Mouse (Mus musculus) limb, embryonic 11.5 days (tissue): ENCODE measurements around the gene Eif4g2. TPM values are rescaled to one million over a fixed set of nuclear protein-coding genes. Genes with fewer than 3 reads are reported as not detected.

Experiments
- ATAC-seq: fragments of 200-750 bp; cut with Nextera tagmentation; 2 replicates; pipeline ENCODE4 v1.8.0; 2017; ENCODE audit warnings: low read depth; ENCODE audit not compliant: insufficient number of reproducible peaks, low FRiP score, low TSS enrichment
- DNase-seq: peaks from one replicate; pipeline ENCODE4 v3.0.0-alpha.2; 2015; ENCODE audit warnings: low spot score
- H3K27ac ChIP-seq: fragments of 300-500 bp; sonication (generic); replicated peaks from 2 replicates; pipeline ENCODE4 v1.5.1; 2014; ENCODE audit warnings: low read depth, mild to moderate bottlenecking, low read length
- H3K27me3 ChIP-seq: fragments of 300-500 bp; sonication (generic); 2 replicates; pipeline ENCODE4 v1.6.1; 2014; ENCODE audit warnings: mild to moderate bottlenecking, low read length, mixed read lengths; ENCODE audit not compliant: control insufficient read depth, insufficient read depth
- H3K36me3 ChIP-seq: fragments of 300-500 bp; sonication (generic); 2 replicates; pipeline ENCODE4 v1.6.1; 2014; ENCODE audit warnings: mild to moderate bottlenecking, low read length, moderate library complexity, mixed read lengths; ENCODE audit not compliant: control insufficient read depth, insufficient read depth
- H3K4me1 ChIP-seq: fragments of 300-500 bp; sonication (generic); 2 replicates; pipeline ENCODE4 v1.6.1; 2014; ENCODE audit warnings: low read length, mixed read lengths; ENCODE audit not compliant: control insufficient read depth, insufficient read depth
- H3K4me2 ChIP-seq: fragments of 300-500 bp; sonication (generic); 2 replicates; pipeline ENCODE4 v1.6.1; 2014; ENCODE audit warnings: low read depth, mild to moderate bottlenecking, moderate library complexity; ENCODE audit not compliant: severe bottlenecking
- H3K4me3 ChIP-seq: fragments of 300-500 bp; sonication (generic); 2 replicates; pipeline ENCODE4 v1.5.1; 2014; ENCODE audit warnings: low read depth, low read length
- H3K9ac ChIP-seq: fragments of 300-500 bp; sonication (generic); 2 replicates; pipeline ENCODE4 v1.6.1; 2014; ENCODE audit warnings: mild to moderate bottlenecking, low read length
- H3K9me3 ChIP-seq: fragments of 300-500 bp; sonication (generic); 2 replicates; pipeline ENCODE4 v1.6.1; 2016; ENCODE audit warnings: low read length; ENCODE audit not compliant: control insufficient read depth
- WGBS: fragments of 180-500 bp; shearing (Covaris S2); extraction: QIAGEN DNeasy Blood & Tissue Kit; methylation state at CpG from one replicate; pipeline ENCODE4 v1.1.7; 2014; 5-methylcytosine and 5-hydroxymethylcytosine counted together
- polyA plus RNA-seq: library from polyadenylated mRNA; unstranded; fragments of >200 nt; fragmentation: Nextera tagmentation; extraction: Ambion mirVana; gene quantifications from 2 replicates; pipeline ENCODE4 v1.2.1, GENCODE M21; 2014

The Eif4g2 gene
- polyA plus RNA-seq, 1 experiment from 2014 or later, result 1,587 TPM

- Histone ChIP-seq H3K4me3 (no peak overlapping the region), H3K27me3 (no peaks in the 10 kb centered on the region), H3K9ac (no peak overlapping the region), H3K4me1 (no peaks in the 10 kb centered on the region), H3K36me3 (no peaks in the 10 kb centered on the region; the same call in 1 of the 2 replicates), H3K27ac (no peak overlapping the region), H3K9me3 (no peaks in the 10 kb centered on the region), H3K4me2 (no peak overlapping the region)
- no peak for ATAC-seq
- no peak for DNase-seq
- 45% methylated on average over 2 of the region's 2 CpGs for WGBS
These were observed 26.7 kb upstream of the Eif4g2 start for GRCm38 (mm10) chr7:111109561-111109960.

- Histone ChIP-seq H3K4me3 (no peak overlapping the region), H3K4me1 (no peaks in the 10 kb centered on the region), H3K4me2 (no peak overlapping the region), H3K27ac (no peak overlapping the region), H3K27me3 (no peaks in the 10 kb centered on the region), H3K36me3 (no peaks in the 10 kb centered on the region; the same call in 1 of the 2 replicates), H3K9ac (no peak overlapping the region), H3K9me3 (no peaks in the 10 kb centered on the region)
- no peak for DNase-seq
- ATAC-seq, result no peak
- 88% methylated on average over 2 of the region's 2 CpGs for WGBS
These were observed 26.3 kb upstream of the Eif4g2 start for GRCm38 (mm10) chr7:111109161-111109560.

GRCm38 (mm10) chr7:111098196-111098595 is 15.4 kb upstream of the Eif4g2 start:
- Histone ChIP-seq H3K4me3 (no peak overlapping the region), H3K4me1 (no peaks in the 10 kb centered on the region), H3K9ac (no peak overlapping the region), H3K36me3 (no peaks in the 10 kb centered on the region), H3K27ac (no peak overlapping the region), H3K4me2 (no peak overlapping the region), H3K9me3 (no peaks in the 10 kb centered on the region), H3K27me3 (no peaks in the 10 kb centered on the region)
- ATAC-seq (no peak), DNase-seq (no peak)
- 94% methylated on average over 1 of the region's 1 CpGs for WGBS

GRCm38 (mm10) chr7:111095169-111095568 is 12.3 kb upstream of the Eif4g2 start:
- ATAC-seq (no peak), DNase-seq (no peak)
- no peak overlapping the region for H3K9ac ChIP-seq
- no peak overlapping the region for H3K27ac ChIP-seq
- H3K9me3 ChIP-seq, result no peaks in the 10 kb centered on the region
- H3K27me3 ChIP-seq, result no peaks in the 10 kb centered on the region
- no peak overlapping the region for H3K4me3 ChIP-seq
- 77% methylated on average over 2 of the region's 2 CpGs for WGBS
- no peaks in the 10 kb centered on the region for H3K4me1 ChIP-seq
- H3K4me2 ChIP-seq, result no peak overlapping the region
- no peaks in the 10 kb centered on the region for H3K36me3 ChIP-seq

GRCm38 (mm10) chr7:111085153-111085552 is 2.3 kb upstream of the Eif4g2 start:
- Histone ChIP-seq H3K27me3 (no peaks in the 10 kb centered on the region), H3K9me3 (no peaks in the 10 kb centered on the region)

GRCm38 (mm10) chr7:111084443-111084842 is 1.6 kb upstream of the Eif4g2 start:
- ATAC-seq (no peak), DNase-seq (no peak)
- Histone ChIP-seq H3K27me3 (no peaks in the 10 kb centered on the region), H3K27ac (no peak overlapping the region), H3K9ac (no peak overlapping the region), H3K4me1 (peaks cover 10% of the 10 kb centered on the region; the same call in 1 of the 2 replicates), H3K4me2 (no peak overlapping the region), H3K9me3 (no peaks in the 10 kb centered on the region), H3K36me3 (peaks cover 17% of the 10 kb centered on the region), H3K4me3 (no peak overlapping the region)
- 86% methylated on average over 2 of the region's 2 CpGs for WGBS

More at GRCm38 (mm10) chr7:111085153-111085552, 2.3 kb upstream of the Eif4g2 start:
- ATAC-seq, result no peak
- Histone ChIP-seq H3K4me2 (no peak overlapping the region), H3K4me3 (no peak overlapping the region), H3K36me3 (peaks cover 10% of the 10 kb centered on the region; the same call in 1 of the 2 replicates), H3K27ac (no peak overlapping the region), H3K9ac (no peak overlapping the region), H3K4me1 (peaks cover 8% of the 10 kb centered on the region; the same call in 1 of the 2 replicates)
- DNase-seq, result no peak

- DNase-seq, result no peak
- H3K4me3 ChIP-seq, result peak overlapping the region; percentile 94
- ATAC-seq, result no peak
- H3K4me1 ChIP-seq, result peaks cover 10% of the 10 kb centered on the region; the same call in 1 of the 2 replicates
- H3K4me2 ChIP-seq, result peak overlapping the region; percentile 59
- H3K27ac ChIP-seq, result peak overlapping the region; percentile 100
- H3K9ac ChIP-seq, result peak overlapping the region; percentile 99
- H3K36me3 ChIP-seq, result peaks cover 18% of the 10 kb centered on the region
- H3K27me3 ChIP-seq, result no peaks in the 10 kb centered on the region
- WGBS, result 18% methylated on average over 4 of the region's 4 CpGs
- H3K9me3 ChIP-seq, result no peaks in the 10 kb centered on the region
These were observed 897 bp upstream of the Eif4g2 start for GRCm38 (mm10) chr7:111083733-111084120.

- peaks cover 21% of the 10 kb centered on the region for H3K36me3 ChIP-seq
- peak overlapping the region; percentile 99 for H3K9ac ChIP-seq
- under 1% methylated on average over 83 of the region's 83 CpGs for WGBS
- H3K4me1 ChIP-seq, result peaks cover 10% of the 10 kb centered on the region; the same call in 1 of the 2 replicates
- peak overlapping the region; percentile 100 for H3K27ac ChIP-seq
- DNase-seq, result peak; percentile 92
- H3K4me3 ChIP-seq, result peak overlapping the region; percentile 94
- peak; percentile 78 for ATAC-seq
- H3K27me3 ChIP-seq, result no peaks in the 10 kb centered on the region
- H3K9me3 ChIP-seq, result no peaks in the 10 kb centered on the region
- peak overlapping the region; percentile 61; the same call in 1 of the 2 replicates for H3K4me2 ChIP-seq
These were observed 598 bp downstream of the Eif4g2 start for GRCm38 (mm10) chr7:111082043-111082821.
